Mouse (Mus musculus) ES-E14 (cell line): ENCODE measurements around the gene Mpg. TPM values are rescaled to one million over a fixed set of nuclear protein-coding genes. Genes with fewer than 3 reads are reported as not detected.

ENCODE experiments used
- DNase-seq: peaks from one replicate; pipeline ENCODE4 v3.0.0-alpha.2; 2013; ENCODE audit warnings: low read depth, low spot score
- H3K27ac ChIP-seq: 2 replicates; pipeline ENCODE4 v1.5.1; 2012; ENCODE audit warnings: low read depth, mild to moderate bottlenecking, low read length, moderate library complexity, mixed read lengths; ENCODE audit not compliant: poor library complexity, insufficient read depth, severe bottlenecking
- H3K36me3 ChIP-seq: 2 replicates; pipeline ENCODE4 v1.6.1; 2012; ENCODE audit warnings: mild to moderate bottlenecking, low read length, moderate library complexity, mixed read lengths; ENCODE audit not compliant: control insufficient read depth, poor library complexity, insufficient read depth, severe bottlenecking
- H3K4me1 ChIP-seq, 2 experiments: fragments of 150-350 bp in 1 of 2; sonication (generic) in 1 of 2; 2 replicates each; pipeline ENCODE4 v1.6.1; 2012; ENCODE audit warnings: low read length in 2 of 2, mild to moderate bottlenecking in 1 of 2, mixed read lengths in 1 of 2; ENCODE audit not compliant: control insufficient read depth in 2 of 2, insufficient read depth in 2 of 2, poor library complexity in 1 of 2
- H3K4me3 ChIP-seq, 2 experiments: fragments of 150-350 bp in 1 of 2; sonication (generic) in 1 of 2; 2 replicates each; pipeline ENCODE4 v1.5.1; 2012; ENCODE audit warnings: low read length in 2 of 2, low read depth in 1 of 2, mild to moderate bottlenecking in 1 of 2, mixed read lengths in 1 of 2; ENCODE audit not compliant: insufficient read depth in 1 of 2, poor library complexity in 1 of 2, severe bottlenecking in 1 of 2
- H3K9ac ChIP-seq: 2 replicates; pipeline ENCODE4 v1.6.1; 2012; ENCODE audit warnings: low read depth, mild to moderate bottlenecking, low read length, mixed read lengths; ENCODE audit not compliant: poor library complexity, insufficient read depth, severe bottlenecking
- H3K9me3 ChIP-seq: fragments of 150-350 bp; sonication (generic); 2 replicates; pipeline ENCODE4 v1.6.1; 2012; ENCODE audit warnings: low read depth, mild to moderate bottlenecking, low read length; ENCODE audit not compliant: control insufficient read depth, insufficient read depth
- CHD2 ChIP-seq: IDR thresholded peaks from 2 replicates; pipeline ENCODE4 v1.6.1; 2014; ENCODE audit warnings: mild to moderate bottlenecking, low read depth, low read length, inconsistent platforms
- HCFC1 ChIP-seq: IDR thresholded peaks from 2 replicates; pipeline ENCODE4 v1.6.1; 2012; ENCODE audit warnings: low read length, inconsistent platforms, borderline replicate concordance; ENCODE audit not compliant: insufficient read depth
- MAFK ChIP-seq: IDR thresholded peaks from 2 replicates; pipeline ENCODE4 v1.6.1; 2014; ENCODE audit warnings: mild to moderate bottlenecking, low read depth, low read length, inconsistent platforms; ENCODE audit not compliant: insufficient read depth
- ZC3H11A ChIP-seq: IDR thresholded peaks from 2 replicates; pipeline ENCODE4 v1.6.1; 2012; ENCODE audit warnings: low read depth, mild to moderate bottlenecking, inconsistent platforms, low read length, borderline replicate concordance
- ZNF384 ChIP-seq: IDR thresholded peaks from 2 replicates; pipeline ENCODE4 v1.6.1; 2012; ENCODE audit warnings: low read depth, low read length, inconsistent platforms
- in situ Hi-C, 2 experiments: fragments of 600-800 bp; cut with MboI; formaldehyde crosslinking; loops; one replicate each; pipeline ENCODE4 v1.15.1; 2025; ENCODE audit warnings: low sequenced_read_pairs in 2 of 2, inconsistent platforms in 1 of 2; ENCODE audit not compliant: unreplicated experiment in 2 of 2
- total RNA-seq: library from RNA; depleted of rRNA; stranded (reverse); fragments of 300-350 nt; gene quantifications from 2 replicates; pipeline ENCODE4 v1.2.3, GENCODE M21; 2012

The Mpg gene
- total RNA-seq, 1 experiment, result 30.6 TPM

DNA sequence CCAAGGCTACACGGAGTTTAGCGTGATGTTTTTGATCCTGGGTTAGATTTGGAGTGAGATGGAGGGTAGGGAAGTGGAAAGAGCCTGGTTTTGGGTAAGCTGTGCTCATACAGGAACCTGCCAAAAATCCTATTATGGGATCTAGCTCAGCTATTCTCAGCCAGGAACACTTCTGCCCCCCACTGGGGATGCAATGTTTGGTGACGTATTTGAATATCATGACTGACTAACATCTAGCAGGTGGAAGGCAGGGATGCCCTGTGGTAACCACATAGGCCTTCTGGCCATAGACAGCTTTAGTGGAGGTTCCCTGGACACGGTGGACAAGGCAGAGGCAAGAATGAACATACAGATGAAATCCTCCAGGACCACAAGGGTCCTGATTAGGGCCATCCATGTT, 3.9 kb downstream of the Mpg start:
- Histone ChIP-seq H3K4me3 (no peak overlapping the region), H3K27ac (no peak overlapping the region), H3K4me1 (peaks cover 0 to 4% of the 10 kb centered on the region in 2 experiments; a peak in 2 of 4 replicates), H3K9me3 (no peaks in the 10 kb centered on the region), H3K9ac (no peak overlapping the region), H3K36me3 (peaks cover 44% of the 10 kb centered on the region)
- DNase-seq, result no peak
- in situ Hi-C loops, result no loop called here
- TF ChIP-seq ZNF384, result no peak
- TF ChIP-seq CHD2, result no peak
- TF ChIP-seq ZC3H11A, result no peak
- no peak for TF ChIP-seq MAFK
- TF ChIP-seq HCFC1, result no peak

DNA sequence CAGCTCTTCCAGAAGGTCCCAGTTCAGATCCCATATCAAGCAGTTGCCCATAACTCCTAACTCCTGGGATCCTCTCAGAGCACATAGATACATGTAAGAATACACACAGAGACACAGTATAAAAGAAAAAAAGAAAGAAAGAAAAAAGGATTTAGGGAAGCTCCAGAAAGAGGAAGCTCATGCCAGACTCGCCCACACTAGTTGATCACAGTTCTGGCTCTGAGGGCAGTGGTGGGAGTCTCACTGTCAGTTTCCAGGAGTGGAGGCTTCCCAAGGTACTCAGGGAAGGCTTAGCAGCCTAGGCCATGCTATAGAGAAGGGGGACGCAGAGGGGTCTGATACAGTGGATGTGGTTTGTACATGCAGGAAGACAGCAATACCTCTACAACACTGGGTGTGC, 4.8 kb downstream of the Mpg start:
- Histone ChIP-seq H3K36me3 (peaks cover 44% of the 10 kb centered on the region), H3K4me3 (no peak overlapping the region), H3K9me3 (no peaks in the 10 kb centered on the region), H3K9ac (no peak overlapping the region), H3K4me1 (no peaks in the 10 kb centered on the region; a peak in 1 of 4 replicates), H3K27ac (no peak overlapping the region)
- no peak for DNase-seq
- TF ChIP-seq HCFC1 (no peak), CHD2 (no peak), ZNF384 (no peak), MAFK (no peak), ZC3H11A (no peak)
- in situ Hi-C loops, result no loop called here

DNA sequence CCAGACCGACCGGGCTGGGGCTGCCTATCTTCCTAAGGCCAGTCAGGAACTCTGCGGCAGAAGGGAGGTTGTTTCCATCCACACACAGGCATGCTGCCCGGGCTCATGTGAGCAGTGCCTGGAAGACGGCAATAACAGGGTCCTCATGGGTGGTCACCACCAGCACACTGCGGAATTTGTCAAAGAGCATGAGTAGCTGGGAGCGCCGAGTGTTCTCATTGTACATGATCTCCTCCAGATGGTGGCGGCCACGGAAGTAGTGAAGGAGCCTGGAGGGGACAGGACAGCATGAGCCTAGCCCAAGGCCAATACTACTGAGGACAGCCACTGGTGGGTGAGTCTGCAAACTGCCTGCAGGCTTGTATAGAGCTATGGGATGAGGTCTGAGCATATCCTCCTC, 6.5 kb downstream of the Mpg start:
- Histone ChIP-seq H3K36me3 (peaks cover 46% of the 10 kb centered on the region), H3K9me3 (no peaks in the 10 kb centered on the region), H3K9ac (no peak overlapping the region), H3K27ac (no peak overlapping the region), H3K4me1 (no peaks in the 10 kb centered on the region), H3K4me3 (no peak overlapping the region)
- no peak for DNase-seq
- in situ Hi-C loops, result no loop called here
- TF ChIP-seq MAFK, result no peak
- no peak for TF ChIP-seq HCFC1
- TF ChIP-seq CHD2, result no peak
- TF ChIP-seq ZC3H11A, result no peak
- no peak for TF ChIP-seq ZNF384

DNA sequence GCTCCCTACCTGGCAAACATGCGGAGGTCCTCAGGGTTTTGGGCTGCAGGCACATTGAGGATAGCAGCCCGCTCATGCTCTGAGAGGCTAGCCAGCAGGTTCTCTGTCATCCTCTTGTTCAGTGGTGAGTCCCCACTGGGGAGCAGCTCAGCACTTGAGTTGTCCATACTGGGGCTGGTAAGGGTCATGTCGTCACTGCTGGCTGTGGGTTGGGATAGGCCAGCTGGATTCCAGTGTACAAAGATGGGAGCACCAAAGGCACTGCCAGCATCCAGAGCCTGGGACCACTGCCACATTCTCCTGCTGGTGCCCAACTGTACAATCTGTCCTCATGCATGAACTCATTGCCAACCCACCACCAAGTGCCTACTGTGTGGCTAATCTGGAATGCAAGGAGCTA, 7.6 kb downstream of the Mpg start:
- Histone ChIP-seq H3K27ac (no peak overlapping the region), H3K9me3 (no peaks in the 10 kb centered on the region), H3K4me1 (no peaks in the 10 kb centered on the region), H3K9ac (no peak overlapping the region), H3K36me3 (peaks cover 44% of the 10 kb centered on the region), H3K4me3 (no peak overlapping the region)
- TF ChIP-seq CHD2 (no peak), MAFK (no peak), ZNF384 (no peak), ZC3H11A (no peak), HCFC1 (no peak)
- no peak for DNase-seq
- in situ Hi-C loops, result no loop called here

DNA sequence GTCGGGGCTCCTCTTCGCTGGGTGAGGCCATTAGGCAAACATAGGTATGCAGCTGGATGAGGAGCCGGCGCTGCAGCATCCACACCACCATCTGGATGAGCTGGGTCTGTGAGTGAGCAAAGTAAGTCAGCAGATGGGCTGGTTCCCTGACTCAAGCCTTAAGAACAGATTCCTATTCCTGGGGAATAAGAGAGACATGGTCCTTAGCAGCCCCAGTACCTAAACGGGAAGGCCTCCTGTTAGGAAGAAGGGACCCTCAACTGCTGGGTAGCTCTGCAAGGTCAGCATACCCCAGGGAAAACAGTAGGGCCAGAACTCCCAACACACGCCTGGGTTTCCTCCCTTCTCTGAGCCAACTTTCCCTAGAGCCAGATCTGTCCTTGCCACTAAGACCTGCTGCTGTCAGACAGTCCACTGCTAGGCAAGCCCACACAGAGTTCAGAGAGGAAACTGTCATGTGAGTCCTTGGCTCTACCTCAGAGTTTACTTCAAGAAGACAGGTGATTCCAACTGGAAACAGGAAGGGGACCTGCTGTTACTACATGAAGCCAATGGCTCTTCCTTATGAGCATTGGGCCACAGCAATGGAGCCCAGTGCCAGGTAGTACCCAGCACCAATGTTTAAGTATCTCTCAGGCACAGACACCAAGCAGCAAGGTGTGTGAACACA, 8.6 kb downstream of the Mpg start:
- no peak for DNase-seq
- Histone ChIP-seq H3K4me3 (no peak overlapping the region), H3K4me1 (no peaks in the 10 kb centered on the region), H3K9me3 (no peaks in the 10 kb centered on the region), H3K36me3 (peaks cover 37% of the 10 kb centered on the region), H3K9ac (no peak overlapping the region), H3K27ac (no peak overlapping the region)
- in situ Hi-C loops, result no loop called here
- no peak for TF ChIP-seq ZNF384
- TF ChIP-seq HCFC1, result no peak
- no peak for TF ChIP-seq MAFK
- TF ChIP-seq CHD2, result no peak
- no peak for TF ChIP-seq ZC3H11A
